Mouse (Mus musculus) lung, postnatal 4 days (tissue): ENCODE measurements at regions not wholly inside any gene's neighbourhood (a gene's known extent, or its start where the extent isn't known, plus 50 kb on each side); places are given as distances from the start of the nearest gene placed in this dataset.

Source experiments
- DNase-seq, 2 experiments: peaks; one replicate each; pipeline ENCODE4 v3.0.0; 2021

GRCm38 (mm10) chr1:151092035-151092434 lies 90.3 kb upstream of the Gm47985 start:
- no peak for DNase-seq

- DNase-seq: no peak
Observed at GRCm38 (mm10) chr1:151095344-151096050, 86.8 kb upstream of the Gm47985 start.

- peak in 1 of 2 experiments; percentile 11 for DNase-seq
Observed at GRCm38 (mm10) chr1:151096079-151096478, 86.3 kb upstream of the Gm47985 start.

GRCm38 (mm10) chr1:151097506-151097905 lies 84.8 kb upstream of the Gm47985 start:
- no peak for DNase-seq

- no peak for DNase-seq
Observed at GRCm38 (mm10) chr1:151098763-151099162, 83.6 kb upstream of the Gm47985 start.

- no peak for DNase-seq
Observed at GRCm38 (mm10) chr1:151100565-151101483, 81.5 kb upstream of the Gm47985 start.

GRCm38 (mm10) chr1:151101516-151101915 lies 80.8 kb upstream of the Gm47985 start:
- no peak for DNase-seq

- no peak for DNase-seq
Observed at GRCm38 (mm10) chr1:151102061-151102460, 80.3 kb upstream of the Gm47985 start.

GRCm38 (mm10) chr1:151102646-151103391 lies 79.5 kb upstream of the Gm47985 start:
- no peak for DNase-seq

- DNase-seq: no peak
Observed at GRCm38 (mm10) chr1:151103522-151104037, 78.8 kb upstream of the Gm47985 start.

GRCm38 (mm10) chr1:151104346-151104745 lies 78.0 kb upstream of the Gm47985 start:
- no peak for DNase-seq

- no peak for DNase-seq
Observed at GRCm38 (mm10) chr1:151104806-151105205, 77.5 kb upstream of the Gm47985 start.

GRCm38 (mm10) chr1:151105251-151105650 lies 77.1 kb upstream of the Gm47985 start:
- DNase-seq: peak in 1 of 2 experiments; percentile 14

- no peak for DNase-seq
Observed at GRCm38 (mm10) chr1:151107401-151107800, 74.9 kb upstream of the Gm47985 start.

GRCm38 (mm10) chr1:151109333-151109732 lies 73.0 kb upstream of the Gm47985 start:
- DNase-seq: no peak

GRCm38 (mm10) chr1:151110412-151110811 lies 71.9 kb upstream of the Gm47985 start:
- DNase-seq: no peak

GRCm38 (mm10) chr1:151111683-151112082 lies 70.7 kb upstream of the Gm47985 start:
- DNase-seq: no peak

- no peak for DNase-seq
Observed at GRCm38 (mm10) chr1:151112390-151112789, 69.9 kb upstream of the Gm47985 start.

- DNase-seq: no peak
Observed at GRCm38 (mm10) chr1:151113199-151113598, 69.1 kb upstream of the Gm47985 start.

GRCm38 (mm10) chr1:151118530-151118929 lies 63.8 kb upstream of the Gm47985 start:
- DNase-seq: no peak

- no peak for DNase-seq
Observed at GRCm38 (mm10) chr1:151118982-151119381, 63.4 kb upstream of the Gm47985 start.

- no peak for DNase-seq
Observed at GRCm38 (mm10) chr1:151119566-151119965, 62.8 kb upstream of the Gm47985 start.

- DNase-seq: no peak
Observed at GRCm38 (mm10) chr1:151121686-151122085, 60.7 kb upstream of the Gm47985 start.
